Mouse (Mus musculus): ENCODE measurements around the gene Egflam. TPM values are rescaled to one million over a fixed set of nuclear protein-coding genes. Genes with fewer than 3 reads are reported as not detected.

The Egflam gene
- polyA plus RNA-seq, 3 experiments from 2014 or later: 0.09 TPM; not detected in 2

DNA sequence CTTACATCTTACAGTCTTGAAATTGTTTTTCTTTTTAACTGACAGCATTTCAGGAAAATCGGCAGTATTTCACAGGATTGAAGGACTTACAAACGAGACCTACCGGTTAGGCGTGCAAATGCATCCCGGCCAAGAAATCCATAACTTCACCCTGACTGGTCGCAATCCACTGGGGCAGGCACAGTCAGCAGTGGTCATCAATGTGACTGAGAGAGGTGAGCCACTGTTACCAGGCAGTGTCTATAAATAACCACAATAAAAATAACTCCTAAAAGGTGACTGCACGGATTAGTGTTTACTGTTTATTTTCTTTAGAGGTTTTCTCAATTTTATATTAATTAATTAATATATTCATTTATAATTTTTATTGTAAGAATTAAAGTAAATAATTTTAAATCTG lies 224.8 kb downstream of the Egflam start:
- ATAC-seq: no peak

DNA sequence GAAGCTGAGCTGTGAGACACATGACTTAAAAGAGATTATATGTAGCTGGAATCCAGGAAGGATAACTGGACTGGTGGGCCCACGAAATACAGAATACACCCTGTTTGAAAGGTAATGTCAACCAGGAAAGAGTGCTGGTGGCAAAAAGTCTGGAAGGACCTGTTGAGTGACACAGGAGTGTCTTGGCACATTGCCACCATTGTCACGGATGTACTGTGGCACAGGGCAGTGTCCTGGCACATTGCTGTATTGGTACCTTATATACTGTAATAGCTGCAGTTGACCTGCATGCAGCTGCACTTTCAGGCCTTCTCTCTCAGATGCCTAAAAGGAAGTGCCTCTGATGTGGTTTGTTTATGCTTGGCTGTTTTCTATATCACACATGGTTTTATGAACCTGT lies 225.3 kb downstream of the Egflam start:
- no peak for ATAC-seq

DNA sequence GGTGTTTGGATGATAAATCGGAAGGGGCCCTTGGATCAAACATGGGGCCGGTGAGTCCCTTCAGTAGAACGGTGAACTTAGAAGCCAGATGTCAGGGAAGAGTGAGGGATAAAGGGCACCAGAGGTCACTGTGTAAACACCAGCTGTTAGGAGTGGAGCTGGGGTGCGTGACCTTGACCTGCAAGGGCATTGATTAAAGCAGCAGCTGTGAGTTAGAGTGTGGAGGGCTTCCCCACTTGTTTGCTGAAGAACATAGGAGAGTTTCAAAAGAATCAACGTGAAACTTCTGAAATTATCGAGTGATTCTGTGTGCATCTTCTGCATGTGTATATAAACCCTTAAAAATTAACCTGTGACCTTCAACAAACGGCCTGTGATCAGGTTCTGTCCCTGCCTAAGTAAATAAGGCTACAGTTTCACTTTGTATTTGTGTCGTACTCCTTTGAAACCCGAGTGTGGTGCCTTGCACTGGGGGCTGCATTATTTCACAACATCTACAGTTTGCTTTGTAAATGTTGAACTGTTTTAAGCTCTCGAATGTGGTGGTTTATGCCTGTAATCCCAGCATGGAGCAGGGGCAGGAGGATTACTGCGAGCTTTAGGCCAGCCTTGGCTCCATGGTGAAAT lies 230.2 kb downstream of the Egflam start:
- ATAC-seq: no peak

DNA sequence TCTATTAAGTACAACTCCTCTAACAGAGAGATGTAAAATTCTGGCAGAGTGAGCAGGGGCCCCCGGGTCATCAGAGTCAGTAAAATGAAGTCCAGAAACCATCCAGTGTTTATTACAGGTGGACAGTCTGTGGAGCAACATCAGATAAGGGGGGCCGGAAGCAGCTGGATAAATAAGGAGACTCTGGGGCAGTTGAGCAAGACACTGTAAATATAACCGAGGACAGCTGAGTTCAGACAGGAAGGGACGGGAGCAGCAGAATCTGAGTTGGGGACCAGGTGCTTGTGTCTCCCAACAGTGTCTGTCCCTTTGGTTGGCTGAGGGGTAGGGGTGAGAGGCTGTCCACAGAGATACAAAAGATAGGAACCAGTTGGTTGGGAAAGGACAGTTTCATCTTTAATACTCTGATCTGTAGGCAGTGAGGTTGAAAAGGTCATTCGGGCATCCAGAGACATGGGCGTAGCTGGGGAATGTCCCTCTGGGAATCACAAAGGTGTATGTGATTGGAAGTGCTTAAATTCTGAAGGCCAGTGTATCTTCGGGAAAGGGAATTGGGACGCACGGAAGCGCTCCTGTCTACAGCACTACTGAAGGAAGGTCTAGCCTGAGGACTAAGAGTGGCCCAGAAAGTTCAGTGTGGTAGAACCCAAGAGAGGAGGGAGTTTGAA lies 230.8 kb downstream of the Egflam start:
- ATAC-seq: no peak

DNA sequence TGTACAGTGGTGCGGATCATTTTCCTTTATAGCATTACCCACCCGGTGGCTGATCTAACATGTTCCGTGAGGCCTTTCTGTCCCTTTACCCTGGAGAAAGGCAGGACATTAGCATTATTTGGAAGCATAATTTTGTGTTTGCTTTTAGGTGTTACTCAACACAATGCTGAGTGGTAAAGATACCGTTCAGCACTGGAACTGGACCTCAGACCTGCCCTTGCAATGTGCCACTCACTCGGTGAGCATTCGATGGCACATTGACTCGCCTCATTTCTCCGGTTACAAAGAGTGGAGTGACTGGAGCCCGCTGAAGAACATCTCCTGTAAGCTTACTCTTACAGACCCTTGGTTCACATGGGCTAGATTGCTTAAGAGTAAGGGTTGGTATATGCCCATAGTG lies 231.5 kb downstream of the Egflam start:
- no peak for ATAC-seq

DNA sequence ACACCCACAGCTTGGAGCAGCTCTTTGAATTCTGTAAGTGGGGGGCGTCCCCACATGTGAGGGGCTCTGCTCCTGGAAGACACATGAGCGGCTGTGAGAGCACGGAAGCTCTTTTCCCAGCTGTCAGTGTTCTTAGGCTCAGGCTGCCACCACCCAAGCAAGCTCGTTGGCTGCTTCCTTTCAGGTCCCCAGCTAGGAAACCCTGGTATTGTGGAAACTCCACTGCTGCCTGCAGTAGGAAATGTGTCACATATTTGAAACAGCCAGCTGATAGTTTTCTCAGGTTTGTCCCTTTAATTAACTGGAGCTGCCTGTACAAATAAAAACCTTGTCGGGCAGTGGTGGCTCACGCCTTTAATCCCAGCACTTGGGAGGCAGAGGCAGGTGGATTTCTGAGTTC lies 234.3 kb downstream of the Egflam start:
- no peak for ATAC-seq

DNA sequence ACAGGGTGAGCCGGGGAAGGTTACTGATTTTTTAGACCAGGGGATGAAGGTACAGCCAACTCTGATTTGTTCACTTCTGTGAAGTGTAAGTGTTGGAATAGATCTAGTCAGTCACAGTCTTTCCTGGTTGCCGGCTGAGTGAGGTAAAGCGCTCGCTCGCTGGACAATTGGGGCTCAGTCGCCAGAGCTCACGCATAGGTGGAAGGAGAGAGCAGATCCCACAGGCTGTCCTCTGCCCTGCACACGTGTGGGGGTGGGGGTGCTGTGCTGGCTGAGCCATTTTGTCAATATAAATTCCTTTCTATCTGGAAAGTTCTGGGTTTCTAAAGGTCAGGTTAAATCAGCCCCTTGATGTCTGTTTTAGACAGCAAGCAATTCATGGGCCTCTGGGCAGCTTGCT lies 237.9 kb downstream of the Egflam start:
- no peak for ATAC-seq

DNA sequence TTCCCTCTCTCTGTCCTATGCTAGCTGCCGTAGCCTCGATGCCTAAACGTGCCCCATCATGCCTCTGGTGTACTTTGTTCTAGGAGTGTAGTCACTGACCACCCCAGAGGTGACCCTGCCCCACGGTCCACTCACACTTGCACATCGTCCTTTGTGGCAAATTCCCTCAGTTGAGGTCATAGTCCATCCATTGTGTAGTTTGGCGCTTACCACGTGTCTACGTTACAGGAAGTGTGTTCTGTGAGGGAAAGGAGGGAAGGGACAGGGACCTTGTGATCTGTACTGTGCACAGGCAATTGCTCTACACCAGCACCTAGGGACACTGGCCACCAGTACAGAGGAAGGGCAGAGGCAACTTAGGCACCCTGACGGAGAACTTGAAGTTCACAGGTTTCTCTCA lies 238.3 kb downstream of the Egflam start:
- ATAC-seq: no peak

DNA sequence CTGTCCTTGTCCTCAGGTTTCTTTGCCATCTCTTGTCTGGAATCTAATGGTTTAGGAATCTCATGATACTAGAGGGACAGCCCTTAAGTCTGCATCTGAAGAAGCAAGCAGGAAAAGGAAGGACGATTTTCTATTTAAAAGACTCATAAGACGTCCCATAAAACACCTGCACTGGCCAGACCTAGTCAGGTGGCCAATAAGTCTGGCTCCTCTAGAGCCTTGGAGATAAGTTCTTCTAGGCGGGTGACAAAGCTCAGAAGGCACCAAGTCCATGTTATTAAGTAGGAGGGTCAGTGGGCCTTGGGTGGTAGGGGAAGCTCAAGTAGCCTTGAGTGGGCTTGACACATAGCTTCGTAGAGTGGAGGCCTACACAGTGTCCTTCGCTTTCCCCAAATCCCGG lies 240.5 kb downstream of the Egflam start:
- no peak for ATAC-seq

Data from inflammation-experienced regulatory T-cells, adult 6 months (primary cell).